Mouse (Mus musculus): Measurements from ENCODE around the gene Cers6.

The Cers6 gene

DNA sequence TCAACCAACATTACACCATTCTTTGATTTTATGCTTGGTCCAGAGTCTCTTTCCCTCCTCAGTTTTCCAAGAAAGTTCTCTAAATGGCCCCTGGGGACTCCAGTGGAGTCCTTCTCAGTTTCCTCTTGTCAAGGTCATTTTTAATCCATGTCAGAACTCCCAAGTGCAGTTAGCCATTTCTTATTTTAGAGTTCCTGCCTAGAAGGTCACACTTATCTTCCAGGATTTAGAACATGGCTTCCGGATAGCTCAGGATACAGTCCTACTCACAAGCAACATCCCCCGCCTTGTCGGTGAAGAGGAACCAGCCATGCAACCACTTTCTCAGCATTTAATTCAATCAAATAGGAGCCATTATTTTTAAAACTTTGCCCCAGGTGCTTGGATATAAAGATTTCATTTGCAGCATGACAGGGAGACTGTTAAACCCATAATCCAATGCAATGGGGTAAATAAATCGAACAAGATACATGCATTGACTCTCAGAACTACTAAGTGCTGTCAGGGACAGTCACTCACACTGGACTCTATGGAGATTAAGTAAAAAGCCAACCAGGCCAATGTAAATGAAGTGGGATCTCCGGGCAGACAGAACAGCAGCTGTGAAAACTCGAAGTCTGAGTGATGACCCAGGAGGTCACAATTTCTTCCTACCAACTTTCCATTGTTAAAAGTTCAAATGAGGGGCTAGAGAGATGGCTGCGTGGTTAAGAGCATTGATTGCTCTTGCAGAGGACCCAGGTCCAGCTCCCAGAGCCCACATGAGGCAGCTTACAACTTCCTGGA is 268.4 kb downstream of the Cers6 start:
- DNase-seq = no peak

DNA sequence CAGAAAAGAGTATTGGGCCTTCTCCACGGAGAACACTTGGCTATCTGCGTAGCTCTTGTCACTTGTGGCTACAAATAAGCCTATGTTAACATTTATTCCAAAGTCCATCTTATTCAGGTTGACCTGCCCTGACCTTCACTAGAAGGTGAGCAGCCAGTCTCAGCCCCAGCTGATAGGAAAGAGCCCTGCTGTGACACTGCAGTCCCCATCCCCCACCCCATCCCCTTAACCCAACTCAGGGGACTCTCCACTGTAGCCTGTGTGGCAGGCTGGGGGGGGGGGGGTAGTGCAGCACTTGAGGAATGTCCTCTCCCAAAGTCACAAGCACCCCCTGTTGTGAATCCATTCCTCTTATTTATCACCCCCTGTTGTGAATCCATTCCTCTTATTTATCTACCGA is 270.8 kb downstream of the Cers6 start:
- no peak for DNase-seq

DNA sequence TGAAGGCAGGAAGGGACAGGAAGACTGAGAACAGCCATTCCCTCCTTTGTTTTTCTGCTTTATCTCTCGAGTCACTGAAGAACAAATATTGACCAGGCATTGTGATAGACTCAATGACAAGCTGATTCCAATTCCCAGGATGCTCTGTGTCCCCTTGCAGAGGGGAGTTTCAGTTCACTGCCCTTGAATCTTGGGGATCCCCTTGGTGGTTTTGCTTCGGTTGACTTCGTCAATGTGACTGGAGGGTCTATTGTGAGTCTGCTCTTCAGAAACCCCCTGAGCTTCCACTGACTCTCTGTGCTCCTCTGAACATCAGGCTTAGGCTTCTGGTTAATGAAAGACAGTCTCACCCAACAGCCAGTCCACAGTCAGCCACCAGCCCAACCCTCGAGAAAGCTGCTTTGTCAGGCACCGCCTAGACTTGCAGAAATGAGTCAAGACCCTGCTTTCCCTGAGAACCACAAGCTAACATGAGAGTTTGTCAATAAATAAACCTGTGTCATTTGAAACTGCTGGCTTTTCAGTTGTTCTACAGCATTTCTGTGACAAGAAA is 271.3 kb downstream of the Cers6 start:
- DNase-seq = no peak

DNA sequence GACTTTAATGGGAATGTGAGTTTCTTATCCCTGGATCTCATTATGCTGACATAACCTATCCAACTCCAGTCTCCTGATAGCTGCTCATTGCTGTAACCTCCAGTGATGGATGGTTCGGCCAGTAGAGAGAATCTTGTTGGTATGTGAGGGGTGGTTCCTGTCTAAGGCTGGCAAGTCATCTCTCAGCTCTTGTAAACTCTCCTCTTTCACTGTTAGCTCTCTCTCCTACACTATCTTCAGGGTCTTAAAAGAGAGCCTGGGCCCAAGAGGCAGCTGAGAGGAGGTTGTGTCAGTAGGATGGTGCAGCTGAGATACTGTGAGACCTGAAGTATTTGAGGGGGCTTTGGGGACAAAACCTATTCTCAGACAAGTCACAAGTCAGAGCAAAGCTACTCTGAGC is 272.9 kb downstream of the Cers6 start:
- DNase-seq = no peak

DNA sequence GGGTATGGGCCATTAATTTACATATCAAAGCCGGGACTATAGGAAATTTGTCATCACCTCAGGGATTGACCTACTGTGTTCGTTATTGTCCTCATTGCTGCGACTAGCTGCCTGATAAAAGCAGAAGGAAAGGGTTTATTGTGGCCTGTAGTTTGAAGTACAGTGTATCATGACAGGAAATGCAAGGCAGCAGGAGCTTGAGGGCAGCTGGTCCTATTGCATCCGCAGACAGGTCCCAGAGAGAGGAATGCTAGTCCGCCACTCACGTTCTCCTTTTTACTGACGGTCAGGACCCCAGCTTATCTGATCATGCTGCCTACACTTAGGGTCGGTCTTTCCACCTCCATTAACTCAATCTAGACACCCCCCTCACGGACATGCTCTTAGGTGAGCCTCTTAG is 273.7 kb downstream of the Cers6 start:
- no peak for DNase-seq

DNA sequence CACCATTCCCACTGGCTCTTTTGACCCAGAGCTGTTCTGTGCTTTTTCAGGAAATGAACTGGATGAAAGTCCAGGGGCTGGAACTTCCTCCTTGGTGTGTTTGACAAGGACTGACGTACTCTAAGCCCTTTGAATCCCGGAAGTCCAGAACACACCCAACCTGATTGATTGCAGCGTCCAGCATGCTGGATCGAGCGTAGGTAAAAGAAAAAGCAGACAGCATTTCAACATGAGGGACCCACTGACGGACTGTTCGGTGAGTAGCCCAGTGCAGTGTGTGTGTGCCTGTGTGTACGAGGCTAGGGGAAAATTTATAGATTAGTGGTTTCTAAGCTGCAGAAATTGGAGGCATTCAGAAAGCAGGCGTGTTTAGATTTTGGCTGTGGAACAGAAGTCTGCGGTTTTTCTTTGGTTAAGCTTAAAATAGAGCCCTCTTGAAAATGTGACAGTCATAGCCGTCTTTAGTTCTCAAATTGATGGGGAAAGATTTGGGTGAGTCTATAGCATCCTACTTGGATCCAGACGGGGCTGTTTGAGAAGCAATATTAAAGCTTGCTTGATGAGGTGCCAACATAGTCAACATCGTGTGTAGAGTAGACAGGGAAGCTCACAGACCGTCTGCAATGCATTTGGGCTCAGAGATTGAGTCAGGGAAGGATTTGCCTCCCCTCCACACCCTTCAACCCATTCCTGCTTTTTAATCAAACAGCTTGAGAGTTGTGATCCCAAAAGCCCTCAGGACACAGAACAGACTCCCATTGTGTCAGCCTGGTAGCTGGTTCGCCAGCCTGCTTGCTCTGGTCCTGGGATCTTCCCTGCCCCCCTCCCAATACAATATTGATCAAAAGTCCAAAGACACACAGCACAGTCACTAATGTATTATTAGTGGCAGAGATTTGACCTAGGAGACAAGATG is 274.7 kb downstream of the Cers6 start, which contains the start of gene Nostrin:
Gene Nostrin (plus strand): TSS at position 140 of the 916 bp plus-strand sequence.
- no peak for DNase-seq

DNA sequence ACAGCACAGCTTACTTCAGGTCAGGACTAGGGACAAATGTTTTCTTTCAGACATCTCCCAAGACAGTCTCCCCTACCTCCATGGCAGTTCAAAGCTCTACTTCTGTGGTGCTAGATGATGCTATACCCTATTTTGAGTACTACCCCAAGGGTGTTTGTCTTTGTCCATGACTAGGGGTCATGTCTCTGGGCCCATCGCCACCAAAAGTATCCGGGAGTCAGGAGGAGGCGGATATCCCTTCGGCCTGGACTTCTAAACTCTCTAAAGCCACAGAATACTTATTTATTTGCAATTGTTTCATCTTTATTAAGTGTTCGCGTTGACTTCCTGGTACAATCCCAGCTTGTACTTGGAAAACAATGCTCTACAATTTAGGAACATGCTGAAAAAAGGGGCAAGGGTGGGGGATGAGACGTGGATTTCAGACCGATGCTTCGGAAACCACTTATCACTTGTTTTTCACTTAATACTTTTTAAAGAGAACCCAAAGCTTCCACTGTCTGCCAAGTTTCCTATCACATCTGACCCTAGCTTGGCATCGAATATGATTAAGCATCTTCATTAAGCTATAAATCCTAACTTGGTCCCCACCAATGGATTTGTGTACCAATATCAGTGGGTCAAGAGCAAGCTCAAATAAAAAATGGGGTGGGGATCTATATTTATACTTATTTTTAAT is 276.3 kb downstream of the Cers6 start:
- no peak for DNase-seq

DNA sequence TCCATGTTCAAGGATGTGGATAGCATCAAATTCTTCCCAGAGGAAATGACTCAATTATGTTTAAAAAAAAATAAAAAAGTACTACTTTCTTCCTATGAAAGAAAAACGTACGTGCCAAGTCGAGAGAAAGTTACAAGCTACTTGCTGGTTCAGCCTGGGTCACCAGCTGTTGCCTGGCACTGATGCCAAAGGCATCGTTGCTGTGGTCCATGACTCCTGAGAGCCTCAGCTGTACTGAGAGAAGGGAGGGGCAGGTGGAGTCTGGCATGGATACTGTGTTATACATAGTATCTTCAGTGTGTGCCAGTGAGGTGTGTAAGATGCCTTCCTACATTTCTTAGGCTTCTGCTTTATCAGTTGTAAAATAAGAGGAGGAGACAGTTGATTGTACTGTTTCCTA is 277.5 kb downstream of the Cers6 start:
- peak; percentile 15 for DNase-seq

DNA sequence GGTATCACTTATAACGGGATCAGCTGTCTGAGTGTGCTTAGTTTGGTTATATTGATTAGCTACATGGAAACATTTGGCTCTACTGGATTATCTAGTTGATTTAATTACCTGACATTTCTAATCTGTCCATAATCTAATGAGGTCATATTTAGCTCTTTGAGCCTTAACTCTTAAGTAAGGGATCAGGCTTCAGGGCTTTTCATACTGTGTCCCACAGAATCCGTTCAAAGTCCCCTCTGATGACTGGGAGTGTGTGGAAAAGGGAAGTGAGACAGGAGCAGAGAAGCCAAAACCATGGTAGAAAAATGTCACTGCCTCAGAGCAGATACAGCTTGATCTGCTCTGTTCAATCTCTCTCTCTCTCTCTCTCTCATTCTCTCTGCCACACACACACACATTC is 279.0 kb downstream of the Cers6 start:
- no peak for DNase-seq

DNA sequence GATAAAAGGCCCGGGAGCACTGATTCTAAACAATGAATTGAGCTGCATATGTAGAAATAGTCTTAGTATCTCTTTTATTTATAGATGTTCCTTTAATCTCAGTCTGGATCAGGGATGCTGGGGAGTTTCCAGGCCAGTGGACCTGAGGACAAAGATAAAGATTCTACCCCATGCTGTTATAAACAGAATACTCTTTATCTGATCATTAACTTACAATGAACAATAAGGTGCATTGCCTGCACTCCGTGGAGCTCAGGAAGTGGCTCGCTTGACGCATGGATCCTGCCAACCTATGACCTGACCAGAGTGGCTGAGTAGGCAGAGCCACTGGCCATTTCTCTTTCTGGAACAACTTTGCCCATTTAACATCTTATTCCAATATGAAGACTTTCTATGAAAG is 279.6 kb downstream of the Cers6 start:
- no peak for DNase-seq

DNA sequence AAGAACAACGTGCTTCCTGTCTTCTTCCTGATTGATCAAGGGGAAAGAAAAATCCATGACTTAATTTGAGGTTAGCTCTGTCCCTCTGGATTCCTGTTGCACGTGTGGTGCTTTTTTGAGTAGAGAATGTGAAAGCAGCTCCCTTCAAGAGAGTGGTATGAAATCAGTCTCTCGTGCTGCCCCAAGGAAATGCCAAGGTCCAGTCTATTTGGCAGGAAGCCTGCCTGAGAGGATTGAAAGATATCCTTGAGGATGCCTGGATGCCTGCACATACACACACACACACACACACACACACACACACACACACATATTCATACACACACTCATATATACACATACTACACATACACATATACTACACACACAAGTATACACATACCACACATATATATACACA is 287.4 kb downstream of the Cers6 start:
- no peak for DNase-seq

DNA sequence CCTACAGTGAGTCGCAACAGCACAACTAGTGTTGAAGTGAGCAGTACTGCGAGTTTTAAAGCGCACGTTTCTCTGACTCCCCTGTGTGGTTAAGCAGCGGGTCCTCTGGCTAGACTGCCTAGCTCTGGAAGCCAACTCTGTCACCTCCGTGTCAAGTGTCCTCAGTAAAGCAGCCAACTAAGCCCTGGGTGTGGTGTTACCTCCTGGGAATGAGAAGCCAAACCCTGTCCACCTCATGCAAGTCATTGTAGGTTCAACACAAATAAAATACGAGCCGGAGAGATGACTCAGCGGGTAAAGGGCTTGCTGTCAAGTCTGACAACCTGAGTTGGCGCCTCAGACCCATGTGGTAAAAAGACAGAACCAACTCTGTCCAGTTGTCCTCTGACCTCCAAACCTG is 287.9 kb downstream of the Cers6 start:
- DNase-seq = no peak

DNA sequence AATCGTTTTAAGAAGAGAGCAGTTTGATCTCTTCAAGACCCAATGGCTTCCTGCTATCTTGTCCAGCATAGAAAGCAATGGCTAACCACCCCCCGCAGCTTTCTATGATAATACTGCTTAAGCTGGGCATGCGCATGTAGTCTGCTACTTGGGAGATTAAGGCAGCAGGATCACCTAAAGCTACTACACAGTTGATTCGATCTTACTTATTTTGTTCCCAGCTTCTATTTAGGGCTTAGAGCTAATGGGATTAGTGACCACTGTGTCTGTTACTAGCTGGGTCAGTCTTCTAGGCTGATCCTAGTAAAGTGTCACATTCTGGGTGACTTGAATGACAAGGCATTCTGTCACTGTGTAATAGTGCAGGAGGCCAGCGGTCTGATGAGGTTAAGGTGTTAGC is 289.6 kb downstream of the Cers6 start:
- no peak for DNase-seq

DNA sequence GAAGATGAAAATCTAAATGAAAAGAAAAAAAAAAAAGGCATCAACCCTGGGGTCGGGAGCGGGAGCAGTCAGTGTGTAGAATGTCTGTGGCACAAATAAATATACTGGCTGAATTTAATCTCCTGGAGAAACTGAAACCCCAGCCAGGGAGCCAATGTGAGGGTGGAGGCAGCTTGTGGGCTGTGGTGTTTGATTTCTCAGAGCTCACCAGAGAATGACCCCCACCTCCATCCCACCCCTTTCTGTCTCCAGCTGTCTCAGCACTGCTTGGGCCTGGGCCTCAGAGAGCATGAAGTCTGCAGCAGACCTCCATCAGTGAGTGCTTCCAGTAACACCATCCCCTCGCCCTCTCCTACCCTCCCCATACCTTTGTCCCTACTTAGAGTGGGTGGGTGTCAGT is 294.6 kb downstream of the Cers6 start:
- no peak for DNase-seq

DNA sequence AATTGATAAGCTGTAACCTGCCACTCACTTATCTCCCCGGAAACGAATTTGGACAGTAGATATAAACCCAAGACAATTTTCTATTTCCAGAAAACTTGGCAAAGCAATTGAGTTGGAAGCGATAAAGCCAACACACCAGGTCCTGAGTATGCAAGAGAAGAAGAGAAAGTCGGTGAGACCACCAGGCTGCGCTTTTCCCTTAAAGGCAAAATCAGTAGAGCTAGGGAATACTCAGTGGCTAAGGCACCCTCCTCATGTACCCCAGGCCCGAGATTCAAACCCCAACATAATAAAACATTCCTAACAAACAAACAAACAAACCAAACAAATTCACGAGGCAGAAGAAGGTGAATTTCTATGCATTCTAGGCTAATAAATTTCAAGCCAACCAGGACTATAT is 295.0 kb downstream of the Cers6 start:
- DNase-seq = no peak

DNA sequence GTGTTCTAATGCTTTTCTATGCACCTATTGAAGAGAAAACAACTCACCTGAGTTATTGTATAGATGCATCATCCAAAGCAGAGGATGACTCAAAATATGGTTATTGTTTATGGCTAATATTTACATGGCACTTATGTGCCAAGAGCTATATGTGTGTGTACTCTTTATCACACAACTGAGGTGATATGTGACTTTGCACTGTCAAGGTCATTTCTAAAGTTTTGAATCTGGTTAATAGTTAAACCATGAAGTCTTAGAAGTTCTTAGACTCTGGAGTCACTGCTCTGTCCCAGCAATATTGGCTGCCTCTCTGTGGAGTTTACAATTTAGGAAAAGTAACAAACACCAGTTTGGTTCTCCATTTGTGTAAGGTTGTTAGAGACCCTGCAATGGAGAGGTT is 297.7 kb downstream of the Cers6 start:
- no peak for DNase-seq
